Mouse (Mus musculus) lung, adult 2 months (tissue): ENCODE measurements around the gene Cacng4.

ENCODE experiments used
- CTCF ChIP-seq: fragments of 200-500 bp; IDR thresholded peaks from 2 replicates; pipeline ENCODE4 v1.5.1; 2011; ENCODE audit warnings: mild to moderate bottlenecking, low read length, control low read depth; ENCODE audit not compliant: insufficient read depth
- POLR2A ChIP-seq: fragments of 200-500 bp; IDR thresholded peaks from 2 replicates; pipeline ENCODE4 v1.6.1; 2011; ENCODE audit warnings: low read depth, mild to moderate bottlenecking, control low read depth, low read length, borderline replicate concordance; ENCODE audit errors: extremely low read depth

- no peak for TF ChIP-seq CTCF
- TF ChIP-seq POLR2A: no peak
These were observed 102.8 kb downstream of the Cacng4 start for GRCm38 (mm10) chr11:107691569-107691968.
